Mouse (Mus musculus) bone marrow macrophage, adult 2 months (primary cell): ENCODE results near the gene Dnajc5g.

Experiments
- CTCF ChIP-seq: IDR thresholded peaks from 2 replicates; pipeline ENCODE4 v1.5.1; 2012; ENCODE audit warnings: low read depth, mild to moderate bottlenecking, low read length, moderate library complexity
- POLR2A ChIP-seq: IDR thresholded peaks from 2 replicates; pipeline ENCODE4 v1.6.1; 2012; ENCODE audit warnings: mild to moderate bottlenecking, low read depth, low read length, borderline replicate concordance

- TF ChIP-seq POLR2A (no peak), CTCF (no peak)
Observed at GRCm38 (mm10) chr5:31116912-31117311, 10.8 kb downstream of the Dnajc5g start.
